Mouse (Mus musculus) gastrocnemius, adult 2 months (tissue): ENCODE results near the gene Hfm1. TPM values are rescaled to one million over a fixed set of nuclear protein-coding genes. Genes with fewer than 3 reads are reported as not detected.

Experiments used
- DNase-seq: peaks from one replicate; pipeline ENCODE4 v3.0.0; 2022
- H3K27ac ChIP-seq: fragments of 200-600 bp; 2 replicates; pipeline ENCODE4 v1.8.1; 2022; ENCODE audit warnings: mild to moderate bottlenecking
- H3K4me3 ChIP-seq: fragments of 200-600 bp; 2 replicates; pipeline ENCODE4 v1.8.1; 2022; ENCODE audit warnings: mild to moderate bottlenecking, moderate library complexity
- CTCF ChIP-seq: fragments of 200-600 bp; IDR thresholded peaks from 2 replicates; pipeline ENCODE4 v1.8.1; 2022; ENCODE audit warnings: antibody characterized with exemption, mild to moderate bottlenecking, moderate library complexity
- intact Hi-C: fragments of 180-260 bp; cut with DNase I; formaldehyde crosslinking; loops from one replicate; pipeline ENCODE4 v1.15.1; 2025
- microRNA-seq: library from miRNA; unstranded; fragments of <30 nt; microRNA quantifications from one replicate; pipeline ENCODE4 v1.2.0, GENCODE M21; 2021
- total RNA-seq, 2 experiments: library from RNA; stranded (reverse); gene quantifications; 2 replicates each; pipeline ENCODE4 v1.2.3; 2021

Gene Hfm1
- total RNA-seq, 2 experiments from 2014 or later = not detected

- intact Hi-C loops = no loop called here
- Histone ChIP-seq H3K4me3 (no peak overlapping the region), H3K27ac (no peak overlapping the region)
- no peak for TF ChIP-seq CTCF
- no peak for DNase-seq
These were observed 100.1 kb downstream of the Hfm1 start for GRCm38 (mm10) chr5:106826044-106826443.

DNA sequence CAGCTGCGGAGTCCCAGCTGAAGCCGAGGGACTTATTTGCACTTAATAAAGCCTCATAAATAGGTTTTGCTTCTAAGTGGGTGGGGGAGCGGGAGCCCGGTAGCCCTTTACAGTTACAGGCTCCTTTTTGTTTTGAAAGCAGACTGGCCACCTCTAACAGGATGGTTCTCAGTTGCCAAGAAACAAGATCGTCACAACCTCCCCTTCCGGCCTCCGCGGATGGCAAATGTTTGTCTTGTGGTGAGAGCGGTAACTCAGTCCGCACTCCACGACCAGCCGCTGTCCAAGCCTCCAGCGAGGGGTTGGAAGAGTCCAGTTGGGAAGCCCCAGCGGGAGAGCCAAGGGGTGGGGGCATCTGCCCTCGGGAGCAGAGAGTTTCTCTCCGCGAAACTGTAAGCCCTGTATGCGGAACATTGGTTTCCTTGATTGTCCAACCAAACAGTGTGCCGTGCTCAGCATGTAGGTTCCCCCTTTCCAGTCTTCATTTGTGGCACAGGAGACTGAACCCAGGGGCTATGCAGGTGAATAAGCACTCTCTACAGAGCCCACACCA, 100.7 kb downstream of the Hfm1 start:
- Histone ChIP-seq H3K4me3 (peak overlapping the region; percentile 50), H3K27ac (no peak overlapping the region)
- intact Hi-C loops = no loop called here
- no peak for TF ChIP-seq CTCF
- peak; percentile 25 for DNase-seq

DNA sequence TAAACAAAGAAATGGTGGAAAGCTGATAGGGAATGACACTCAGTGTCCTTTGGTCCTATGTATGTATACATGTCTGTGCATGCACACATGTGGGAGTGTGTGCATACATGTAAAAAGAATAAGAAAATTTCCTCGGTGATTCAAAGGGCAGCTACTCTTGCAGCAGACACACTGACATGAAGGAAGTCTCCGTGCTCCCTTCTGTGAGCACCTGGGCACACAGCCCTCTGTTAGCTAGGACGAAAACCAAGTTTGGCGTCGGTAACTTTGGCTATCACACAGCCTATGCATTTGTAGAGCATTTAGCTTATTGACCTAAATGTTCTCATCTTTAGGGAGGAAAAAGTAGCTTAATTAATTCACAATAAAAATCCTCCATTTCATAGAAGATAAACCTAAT, 101.4 kb downstream of the Hfm1 start:
- Histone ChIP-seq H3K4me3 (no peak overlapping the region), H3K27ac (no peak overlapping the region)
- DNase-seq = no peak
- no peak for TF ChIP-seq CTCF
- intact Hi-C loops = no loop called here

- DNase-seq = no peak
- H3K4me3 ChIP-seq = no peak overlapping the region
- no peak for TF ChIP-seq CTCF
- intact Hi-C loops = no loop called here
- H3K27ac ChIP-seq = no peak overlapping the region
These were observed 106.5 kb downstream of the Hfm1 start for GRCm38 (mm10) chr5:106819630-106820029.

- TF ChIP-seq CTCF = no peak
- intact Hi-C loops = no loop called here
- Histone ChIP-seq H3K27ac (no peak overlapping the region), H3K4me3 (no peak overlapping the region)
- DNase-seq = no peak
These were observed 110.0 kb downstream of the Hfm1 start for GRCm38 (mm10) chr5:106815923-106816654.

DNA sequence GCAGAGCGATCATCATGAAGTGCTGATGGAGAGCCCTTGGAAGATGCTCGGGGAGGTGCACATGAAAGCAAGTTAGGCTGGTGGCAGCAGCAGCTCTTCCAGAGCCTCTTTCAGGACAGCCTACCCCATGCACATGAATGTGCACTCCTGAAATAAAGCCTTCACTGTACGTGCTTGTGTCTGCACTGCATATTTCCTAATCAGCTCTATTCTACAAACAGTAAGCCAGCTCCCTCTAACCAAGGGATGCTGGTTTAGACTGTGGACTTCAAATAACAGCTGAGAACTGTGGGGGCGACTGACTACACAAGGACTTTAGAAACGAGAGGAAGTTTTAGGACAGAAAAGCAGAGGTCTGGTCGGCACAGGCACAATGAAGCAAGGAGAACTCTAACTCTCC, 111.5 kb downstream of the Hfm1 start:
- DNase-seq = no peak
- intact Hi-C loops = no loop called here
- no peak for TF ChIP-seq CTCF
- no peak overlapping the region for H3K4me3 ChIP-seq
- H3K27ac ChIP-seq = no peak overlapping the region

- peak; percentile 73 for TF ChIP-seq CTCF
- DNase-seq = peak; percentile 67
- Histone ChIP-seq H3K4me3 (no peak overlapping the region), H3K27ac (no peak overlapping the region)
- intact Hi-C loops = loop anchor here (5.0 kb wide), 2 partner anchors 436 to 519 kb away; no protein-coding TSS in a partner anchor
These were observed 123.0 kb downstream of the Hfm1 start for GRCm38 (mm10) chr5:106803094-106803493.

- H3K27ac ChIP-seq = no peak overlapping the region
- peak; percentile 87 for DNase-seq
- intact Hi-C loops = loop anchor here (5.0 kb wide), 2 partner anchors 435 to 520 kb away; no protein-coding TSS in a partner anchor
- peak; percentile 97 for TF ChIP-seq CTCF
- peak overlapping the region; percentile 43 for H3K4me3 ChIP-seq
These were observed 124.0 kb downstream of the Hfm1 start for GRCm38 (mm10) chr5:106801886-106802798.

GRCm38 (mm10) chr5:106801215-106801863, 124.8 kb downstream of the Hfm1 start:
- no peak for DNase-seq
- Histone ChIP-seq H3K27ac (no peak overlapping the region), H3K4me3 (no peak overlapping the region)
- TF ChIP-seq CTCF = no peak
- intact Hi-C loops = loop anchor here (5.0 kb wide), 2 partner anchors 434 to 521 kb away; no protein-coding TSS in a partner anchor

- H3K4me3 ChIP-seq = no peak overlapping the region
- DNase-seq = no peak
- no peak for TF ChIP-seq CTCF
- H3K27ac ChIP-seq = no peak overlapping the region
- intact Hi-C loops = no loop called here
These were observed 128.2 kb downstream of the Hfm1 start for GRCm38 (mm10) chr5:106797896-106798295.

GRCm38 (mm10) chr5:106791241-106791572, 134.9 kb downstream of the Hfm1 start:
- no peak overlapping the region for H3K27ac ChIP-seq
- intact Hi-C loops = no loop called here
- TF ChIP-seq CTCF = peak; percentile 49
- no peak for DNase-seq
- no peak overlapping the region for H3K4me3 ChIP-seq

- H3K4me3 ChIP-seq = no peak overlapping the region
- intact Hi-C loops = no loop called here
- no peak for TF ChIP-seq CTCF
- no peak for DNase-seq
- no peak overlapping the region for H3K27ac ChIP-seq
These were observed 135.5 kb downstream of the Hfm1 start for GRCm38 (mm10) chr5:106790496-106791240.

Small RNAs within 50 kb of the gene (microRNA-seq; reads per million reads assigned to microRNA genes)
- gene Gm27527 = not detected

Other genes starting within 250 kb of the Hfm1 start
- 10 to 100 TPM; 51.2 to 55.7 TPM for gene Zfp644, start 229.0 kb downstream of the Hfm1 start, total RNA-seq
- gene Cdc7, start 38.0 kb upstream of the Hfm1 start, total RNA-seq = under 1 TPM; 0.31 to 0.47 TPM